Mouse (Mus musculus) mature B cell (primary cell): ENCODE data around the gene Slc6a4.

ENCODE experiments used
- in situ Hi-C: fragments of 300-500 bp; cut with MboI; formaldehyde crosslinking; loops from 2 replicates; pipeline ENCODE4 v1.14.3; 2019

Slc6a4 gene

DNA sequence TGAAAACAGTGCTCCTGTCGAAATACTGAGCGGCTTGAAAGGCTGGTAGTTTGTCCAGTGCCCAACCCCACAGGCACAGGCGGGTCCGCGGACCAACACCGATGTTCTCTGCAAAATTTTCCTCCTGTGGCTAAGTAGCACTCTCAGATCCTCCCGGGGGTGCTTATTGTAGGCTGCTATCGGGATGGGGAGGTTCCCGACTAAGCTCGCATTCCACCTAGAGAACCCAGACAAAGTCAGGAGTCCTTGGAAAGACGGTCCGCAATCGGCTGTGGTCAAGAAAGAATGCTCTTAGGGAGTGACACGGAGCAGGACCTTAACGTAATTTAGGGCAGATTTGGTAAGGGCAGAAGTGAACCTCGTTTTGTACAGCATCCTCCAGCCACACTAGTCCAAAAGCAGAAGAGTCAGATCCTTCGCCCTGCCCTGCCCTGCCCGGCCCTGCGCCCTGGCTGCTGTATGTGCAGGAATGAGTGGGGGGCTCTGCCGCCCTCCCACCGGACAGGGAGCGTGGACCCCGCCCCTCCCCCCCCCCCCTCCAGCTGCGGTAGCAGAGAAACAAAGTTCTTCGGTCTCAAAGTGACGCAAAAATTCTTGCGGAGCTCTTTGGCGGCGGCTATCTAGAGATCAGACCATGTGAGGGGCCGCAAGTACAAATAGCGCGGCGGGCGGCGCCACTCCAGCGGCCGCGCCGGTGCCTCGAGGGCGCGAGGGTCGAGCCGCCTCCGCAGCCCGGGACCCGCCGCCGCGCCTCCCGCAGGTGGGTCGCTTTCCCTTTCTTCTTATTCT is at the start of gene Slc6a4:
Gene Slc6a4 (plus strand): TSS at position 688 of the 789 bp plus-strand sequence.
- in situ Hi-C loops: no loop called here

DNA sequence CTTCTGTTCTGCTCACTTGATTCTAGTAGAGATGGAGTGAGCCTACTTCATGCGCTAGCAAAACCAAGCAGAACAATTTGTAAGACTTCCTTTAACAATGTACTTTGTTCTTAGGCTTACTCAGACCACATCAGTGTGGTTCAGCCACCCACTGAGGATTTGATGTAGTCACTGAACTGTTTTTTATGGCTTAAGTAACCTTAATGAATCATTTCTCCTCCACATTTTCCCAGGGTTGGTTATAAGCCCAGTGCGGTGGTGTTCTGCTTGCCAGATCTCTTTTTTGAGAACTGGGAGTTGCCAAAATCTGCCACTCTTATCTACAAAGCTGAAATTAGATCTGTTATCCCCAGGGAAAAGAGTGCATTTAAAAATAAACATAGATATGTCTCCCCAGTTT is 44.9 kb upstream of the Slc6a4 start:
- in situ Hi-C loops: no loop called here

DNA sequence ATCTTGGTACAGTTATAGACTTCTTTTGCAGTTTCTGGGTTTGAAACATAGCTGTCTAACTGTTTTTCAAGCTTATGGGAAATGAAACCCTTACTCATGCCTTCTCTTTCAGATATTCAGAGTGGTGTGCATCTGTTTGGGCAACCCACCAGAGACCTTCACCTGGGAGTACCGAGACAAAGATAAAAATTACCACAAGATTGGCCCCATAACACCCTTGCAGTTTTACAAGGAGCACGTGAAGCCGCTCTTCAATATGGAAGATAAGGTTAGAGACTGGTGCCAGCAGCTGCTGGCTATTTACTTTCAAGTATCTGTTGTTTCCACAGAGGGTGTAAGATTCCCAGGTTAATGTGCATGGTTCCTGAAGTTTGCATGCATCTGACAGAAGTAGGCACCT is 32.7 kb upstream of the Slc6a4 start:
- in situ Hi-C loops: no loop called here

DNA sequence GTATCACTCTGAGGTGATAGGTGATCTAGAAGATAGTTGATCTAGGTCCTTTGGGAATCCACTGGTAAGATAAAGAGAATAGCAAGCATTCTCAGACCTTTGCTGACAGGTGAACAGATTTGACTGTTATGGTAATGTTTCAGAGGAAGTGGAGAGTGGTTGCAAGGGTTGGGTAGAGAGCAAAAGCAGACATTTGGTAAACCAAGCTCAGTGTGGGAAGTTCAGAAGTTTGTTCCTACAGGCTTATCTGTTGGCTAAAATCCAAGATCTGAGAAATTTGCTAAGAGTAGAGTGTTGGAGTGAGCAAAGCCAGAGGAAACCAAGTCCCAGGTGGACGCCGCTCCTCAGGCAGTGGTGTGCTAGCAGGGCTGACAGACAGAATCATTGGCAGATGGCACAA is 28.1 kb upstream of the Slc6a4 start:
- in situ Hi-C loops: no loop called here

DNA sequence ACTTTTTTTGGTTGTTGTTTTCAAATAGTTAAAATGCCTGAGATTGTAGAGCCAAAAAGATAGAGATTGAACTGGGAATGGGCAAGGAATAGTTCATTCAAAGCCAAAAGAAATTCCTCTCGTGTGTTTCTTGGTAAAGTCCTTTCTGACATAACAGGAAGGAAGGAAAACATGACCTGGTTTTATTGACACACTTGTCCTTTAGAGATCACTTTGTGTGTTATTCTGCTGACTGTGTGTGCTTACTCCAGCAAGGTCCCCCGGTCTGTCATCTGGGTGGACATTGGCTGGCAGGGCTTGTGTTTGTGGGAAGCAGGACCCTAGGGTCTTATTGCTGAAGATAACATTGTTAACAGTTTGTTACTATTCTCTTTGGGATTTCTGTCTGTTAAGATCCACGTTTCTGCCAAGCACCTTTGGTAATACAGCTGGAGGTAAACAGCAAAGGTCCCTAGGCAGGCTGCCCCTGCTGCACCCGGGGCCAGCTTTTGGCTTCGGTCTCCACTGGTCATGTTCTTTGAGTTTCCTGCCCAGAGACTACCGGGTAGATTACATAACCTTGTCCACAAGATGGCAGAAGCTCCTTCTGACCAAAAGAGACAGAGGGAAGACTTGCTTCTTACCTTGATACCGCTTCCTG is 23.6 kb upstream of the Slc6a4 start:
- in situ Hi-C loops: no loop called here

DNA sequence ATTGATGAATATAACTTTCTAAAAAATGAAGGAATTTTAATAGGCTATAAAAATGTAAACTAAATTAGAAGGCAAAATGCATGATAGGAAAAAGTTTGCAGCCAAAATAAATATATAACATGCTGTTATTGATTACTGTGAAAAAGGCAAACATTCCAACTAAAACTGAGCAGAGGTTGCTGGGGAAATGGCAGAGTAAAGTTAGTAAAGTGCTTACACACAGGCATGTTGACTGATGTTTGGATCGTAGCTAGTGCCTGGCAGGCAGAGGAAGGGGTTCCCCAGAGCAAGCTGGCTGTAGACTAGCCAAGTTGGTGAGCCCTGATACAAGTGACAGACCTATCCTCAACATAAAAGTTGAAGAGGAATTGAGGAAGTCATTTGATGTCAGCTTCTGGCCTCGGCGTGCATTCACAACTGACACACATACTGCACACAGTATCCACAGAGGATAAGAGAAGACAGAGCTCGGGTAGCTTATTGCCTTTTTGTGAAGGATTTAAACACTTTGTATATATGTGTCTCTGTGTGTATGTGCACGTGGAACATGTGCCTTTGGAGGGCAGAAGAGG is 16.7 kb upstream of the Slc6a4 start:
- in situ Hi-C loops: no loop called here

DNA sequence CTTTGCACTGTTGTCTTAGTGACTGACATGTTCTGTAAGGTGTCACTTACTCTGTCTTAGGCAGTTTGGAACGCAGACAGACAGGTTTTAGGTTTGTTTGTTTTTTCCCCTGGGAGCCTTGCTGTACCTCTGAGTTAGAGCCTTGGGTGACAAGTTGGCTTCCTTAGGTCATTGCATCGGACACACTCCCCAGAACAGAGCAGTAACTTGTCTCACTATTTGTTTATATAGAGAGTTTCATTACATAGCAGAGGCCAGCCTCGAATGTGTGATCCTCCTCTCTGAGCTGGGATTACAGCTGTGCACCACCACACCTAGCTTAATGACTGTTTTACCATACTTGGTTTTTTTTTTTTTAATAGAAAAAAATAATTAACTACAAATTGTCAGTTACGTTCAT is 16.0 kb upstream of the Slc6a4 start:
- in situ Hi-C loops: no loop called here

DNA sequence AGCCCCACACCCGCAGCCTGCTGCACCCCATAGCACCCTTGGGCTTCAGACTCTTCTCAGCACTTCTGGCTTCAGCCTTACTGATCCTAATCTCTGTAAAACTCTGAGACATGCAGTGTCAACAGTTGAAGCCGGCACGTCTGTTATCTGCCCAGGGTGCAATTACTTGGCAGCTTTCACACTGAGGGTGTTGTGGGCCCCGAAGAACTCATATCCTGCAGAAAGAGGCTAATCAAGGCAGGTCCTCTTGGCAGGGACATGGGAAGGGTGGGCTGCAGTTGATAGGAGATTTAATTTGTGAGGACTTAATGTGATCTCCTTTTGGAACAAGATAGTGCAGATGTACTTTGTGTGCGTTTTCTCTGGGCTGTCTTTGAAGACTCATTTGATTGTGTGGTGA is 14.8 kb upstream of the Slc6a4 start:
- in situ Hi-C loops: no loop called here

DNA sequence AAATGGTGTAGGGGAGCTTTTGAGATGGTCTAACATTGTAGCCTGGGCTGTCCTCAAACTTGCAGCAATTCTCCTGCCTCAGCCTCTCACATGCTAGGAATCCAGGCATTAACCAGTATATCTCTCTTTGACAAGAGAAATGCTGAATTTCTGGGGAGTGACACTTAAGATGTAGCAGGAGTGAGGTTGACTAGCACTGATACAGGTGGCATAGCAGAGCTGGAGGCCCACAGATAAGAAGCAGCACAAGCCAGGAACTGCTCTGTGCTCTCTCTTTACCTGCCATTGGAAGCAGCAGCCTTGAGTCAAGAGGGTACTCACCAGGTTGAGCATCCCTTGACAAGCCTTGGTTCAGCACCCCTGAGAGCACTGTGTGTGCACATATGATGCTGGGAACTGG is 14.2 kb upstream of the Slc6a4 start:
- in situ Hi-C loops: no loop called here

DNA sequence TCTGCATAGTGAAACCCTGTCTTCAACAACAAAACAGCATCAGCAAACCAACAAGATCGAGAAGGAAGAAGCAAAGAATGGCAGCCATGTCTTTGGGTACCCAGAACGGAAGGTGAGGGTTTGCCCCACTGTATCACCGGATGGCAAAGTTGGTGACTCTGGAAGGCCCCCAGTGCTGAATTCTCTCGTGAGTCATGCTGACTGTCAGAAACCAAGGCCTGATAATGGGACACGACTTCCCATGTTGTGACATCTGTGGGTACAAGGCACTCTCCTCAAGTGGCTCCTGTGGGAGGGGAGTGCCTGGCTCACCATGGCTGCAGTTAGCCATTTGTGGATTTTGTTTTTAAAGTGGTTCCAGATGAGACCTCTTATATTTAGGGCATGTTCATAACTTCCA is 7.6 kb upstream of the Slc6a4 start:
- in situ Hi-C loops: no loop called here

DNA sequence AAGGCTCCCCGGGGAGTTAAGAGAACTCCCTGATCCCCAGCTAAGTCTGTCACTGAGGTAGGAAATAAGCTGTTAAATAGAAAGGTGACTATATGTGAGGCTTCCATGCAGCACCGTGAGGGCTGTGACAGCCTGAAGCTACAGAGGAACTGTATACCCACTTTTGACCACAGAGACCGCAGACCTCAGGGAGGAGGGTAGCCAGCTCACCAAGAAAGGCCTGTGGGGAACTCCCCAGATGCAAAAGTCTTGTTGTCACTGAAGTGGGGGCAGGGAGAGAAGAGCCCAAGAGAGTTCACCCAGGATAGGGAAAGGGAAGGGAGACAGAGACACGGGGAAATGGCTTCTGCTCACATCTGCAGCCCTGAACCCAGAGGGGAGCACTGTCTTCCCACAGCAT is 5.5 kb upstream of the Slc6a4 start:
- in situ Hi-C loops: no loop called here

DNA sequence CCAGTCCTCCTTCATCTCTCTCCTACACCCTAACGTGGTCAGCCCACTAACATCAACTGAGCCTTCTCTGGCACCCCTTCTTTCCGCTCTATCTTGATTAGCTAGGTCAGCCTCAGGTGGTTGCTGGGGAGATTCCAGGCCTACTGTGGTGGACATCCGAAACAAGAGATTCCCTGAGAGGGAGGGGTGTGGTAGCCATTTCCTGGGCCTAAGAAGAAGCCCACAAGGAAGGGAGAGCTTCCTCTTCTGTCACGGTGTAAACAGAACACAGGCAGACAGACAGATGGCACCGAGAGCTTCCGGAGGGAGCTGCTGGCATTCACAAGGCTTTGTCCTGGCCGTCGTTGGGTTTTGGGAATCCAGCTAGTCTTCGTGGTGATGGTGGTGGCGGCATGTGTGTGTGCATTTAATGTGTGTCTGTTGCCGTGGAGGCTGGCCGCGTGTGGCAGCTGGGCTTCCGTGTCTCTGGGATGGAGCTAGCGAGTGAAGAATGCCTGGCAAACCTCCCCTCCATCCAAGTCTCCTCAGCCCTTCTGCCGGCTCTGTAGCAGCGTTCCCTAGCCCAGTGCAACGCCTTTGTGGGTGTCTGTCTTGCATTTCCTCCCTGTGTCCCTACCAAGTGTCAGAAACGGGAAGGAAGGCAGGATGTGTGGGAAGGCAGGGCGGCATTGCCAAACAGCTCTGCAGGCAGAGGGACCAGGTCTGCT is 2.3 kb upstream of the Slc6a4 start:
- in situ Hi-C loops: no loop called here

DNA sequence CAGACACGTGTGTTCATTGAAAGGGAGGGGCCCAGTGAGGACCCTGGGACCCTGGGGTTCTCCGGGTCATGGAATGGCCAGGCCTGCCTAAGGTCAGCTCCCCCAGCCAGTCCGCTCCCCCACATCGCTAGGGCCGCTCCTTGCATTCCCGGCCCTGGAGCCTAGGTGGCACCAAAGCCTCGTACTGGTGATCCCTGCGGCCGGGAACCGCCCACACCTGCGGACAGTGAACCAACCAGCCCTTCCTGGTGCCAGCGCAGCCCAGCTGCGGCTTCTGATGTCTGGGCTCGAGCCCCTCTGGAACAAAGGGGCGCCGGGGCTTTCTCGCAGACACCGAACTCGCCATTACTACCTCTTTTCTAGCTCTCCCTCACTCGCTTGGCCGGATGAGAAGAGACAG is 1.1 kb upstream of the Slc6a4 start:
- in situ Hi-C loops: no loop called here

DNA sequence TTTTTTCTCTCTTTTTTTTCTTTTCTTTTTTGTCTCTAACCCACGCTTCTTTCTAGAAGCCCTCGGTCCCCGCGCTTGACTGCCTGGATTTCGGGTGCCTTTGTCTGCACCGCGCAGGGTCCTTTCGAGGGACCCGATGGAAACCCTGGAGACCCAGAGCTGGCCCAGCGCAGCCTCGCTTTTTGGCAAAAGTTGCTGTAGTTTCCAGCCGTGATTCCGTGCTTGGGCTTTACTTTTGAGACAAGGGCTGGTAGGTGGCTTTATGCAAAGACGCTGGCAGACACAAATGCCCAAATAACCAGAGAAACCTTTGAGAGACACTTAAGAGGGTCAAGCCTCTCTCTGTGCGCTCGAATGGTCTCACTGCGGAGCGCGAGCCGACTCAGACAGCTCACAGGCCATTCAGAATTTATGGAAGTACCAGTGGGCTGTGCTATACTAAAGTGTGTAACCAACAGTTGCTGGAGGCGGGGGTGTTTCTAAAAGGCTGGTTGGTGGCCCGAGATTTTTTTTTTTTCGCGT is 363 bp downstream of the Slc6a4 start:
- in situ Hi-C loops: no loop called here

DNA sequence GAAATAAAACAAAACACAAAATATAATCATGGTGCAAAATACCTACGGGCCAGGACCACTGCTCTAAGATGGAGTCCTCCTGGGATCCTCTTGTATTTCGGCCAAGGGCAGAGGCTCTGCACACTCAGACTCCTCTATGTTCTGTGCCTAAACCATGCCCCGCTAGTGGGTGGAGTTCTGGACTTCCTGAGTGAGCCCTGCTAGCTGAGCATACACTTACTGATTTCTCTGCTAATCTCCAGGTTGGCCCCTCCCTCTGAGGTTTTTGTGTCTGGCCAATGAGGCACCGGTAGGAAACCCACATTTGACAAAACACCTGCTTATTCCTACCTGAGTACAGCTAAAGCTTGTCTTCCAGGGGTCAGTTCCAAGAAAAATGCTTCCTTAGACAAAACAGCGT is 2.3 kb downstream of the Slc6a4 start:
- in situ Hi-C loops: no loop called here

DNA sequence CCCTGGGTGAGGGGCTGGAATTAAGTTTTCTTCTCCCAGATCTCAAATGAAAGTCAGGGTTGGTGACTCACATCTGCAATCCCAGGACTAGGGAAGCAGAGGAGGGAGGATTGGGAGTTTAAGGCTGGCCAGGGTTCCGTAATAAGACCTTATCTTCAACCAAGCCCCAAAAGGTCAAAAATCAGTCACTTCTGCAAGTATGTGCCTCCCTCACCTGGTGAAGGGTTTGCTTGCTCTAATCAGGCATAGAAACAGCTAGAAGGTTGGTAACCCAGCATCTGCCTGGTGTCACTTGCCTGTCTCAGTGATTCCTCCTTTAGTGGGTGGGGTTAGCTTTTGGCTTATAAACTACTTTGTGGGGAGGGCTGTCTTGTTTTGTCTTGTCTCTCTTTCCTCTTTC is 4.0 kb downstream of the Slc6a4 start:
- in situ Hi-C loops: no loop called here

DNA sequence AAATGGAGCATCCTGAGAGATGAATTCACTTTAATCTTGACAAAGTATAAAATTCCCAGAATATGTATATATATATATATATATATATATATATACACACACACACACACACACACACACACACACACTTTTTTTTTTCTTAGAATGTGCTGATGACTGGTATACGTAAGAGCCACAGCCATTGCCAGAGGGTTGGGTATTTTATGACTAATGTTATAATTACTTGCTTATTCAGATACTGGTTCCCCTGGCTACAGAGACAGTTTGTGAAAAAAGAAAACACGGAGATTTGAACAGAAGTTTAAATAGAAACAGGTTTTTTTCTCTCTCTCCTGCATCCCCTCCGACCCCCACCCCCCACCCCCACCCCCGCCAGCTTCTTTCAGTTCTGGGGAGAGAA is 7.5 kb downstream of the Slc6a4 start:
- in situ Hi-C loops: no loop called here

DNA sequence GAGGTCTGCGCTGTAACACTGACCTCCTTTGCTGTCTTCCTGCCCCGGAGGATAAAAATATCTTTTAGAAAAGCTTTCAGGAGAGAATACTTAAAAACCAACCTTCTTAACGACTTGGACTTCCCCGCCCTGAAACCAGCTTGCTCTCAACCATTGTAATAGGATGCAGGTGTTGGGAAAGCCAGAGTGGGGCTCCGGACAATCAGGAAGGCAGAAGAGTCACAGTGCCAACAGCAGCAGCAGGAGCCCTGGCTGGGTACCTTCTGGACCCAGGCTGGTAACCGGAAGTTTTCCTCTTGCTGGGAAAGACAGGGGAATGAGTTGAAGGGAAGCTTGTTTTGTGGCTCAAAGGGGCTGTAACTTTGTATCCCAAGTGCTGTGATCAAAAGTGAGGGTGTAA is 8.2 kb downstream of the Slc6a4 start:
- in situ Hi-C loops: no loop called here

DNA sequence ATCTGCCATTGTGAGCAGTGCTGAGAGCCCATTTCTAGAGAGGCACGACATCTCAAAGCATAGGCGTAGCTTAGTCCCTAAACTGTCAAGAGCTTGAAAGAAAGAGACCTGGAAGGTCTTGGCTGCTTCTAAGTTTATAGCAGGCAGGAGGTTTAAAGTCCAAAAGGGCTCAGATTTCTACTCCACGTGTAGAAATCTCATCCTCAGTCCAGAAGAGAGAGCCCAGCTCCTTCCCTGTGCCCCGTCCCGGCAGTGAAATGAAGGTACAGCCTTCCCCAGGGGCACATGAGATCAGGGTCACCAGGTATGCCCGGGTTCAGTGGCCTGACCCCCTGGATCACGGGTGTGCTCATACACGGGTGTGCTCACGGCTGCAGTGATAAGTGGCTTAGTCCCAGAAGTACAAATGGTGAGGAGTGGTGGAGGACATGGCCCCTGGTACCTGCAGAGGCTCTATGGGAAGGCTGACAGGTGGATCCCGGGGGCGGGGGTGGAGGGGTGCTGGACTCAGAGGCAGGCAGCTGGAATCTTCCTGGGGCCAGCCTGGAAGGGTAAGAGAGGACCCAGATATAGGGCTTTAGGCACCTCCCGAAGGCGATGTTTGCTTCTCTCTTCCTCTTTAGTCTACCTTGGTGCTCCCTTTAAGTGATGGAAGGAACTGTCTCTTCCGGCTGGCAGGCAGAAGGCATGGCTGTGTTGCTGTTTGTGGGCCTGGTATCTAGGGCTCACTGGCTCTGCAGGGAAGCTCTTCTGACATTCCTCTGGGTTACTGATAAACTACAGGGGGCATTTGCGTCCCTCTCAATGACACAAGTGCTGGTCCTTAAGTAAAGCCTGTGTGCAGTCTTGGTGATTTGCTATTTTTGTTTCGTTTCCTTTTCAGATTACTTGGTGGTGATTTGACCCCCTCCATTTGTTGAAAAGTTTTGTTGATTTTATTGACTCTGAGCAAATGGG is 10.9 kb downstream of the Slc6a4 start:
- in situ Hi-C loops: no loop called here

DNA sequence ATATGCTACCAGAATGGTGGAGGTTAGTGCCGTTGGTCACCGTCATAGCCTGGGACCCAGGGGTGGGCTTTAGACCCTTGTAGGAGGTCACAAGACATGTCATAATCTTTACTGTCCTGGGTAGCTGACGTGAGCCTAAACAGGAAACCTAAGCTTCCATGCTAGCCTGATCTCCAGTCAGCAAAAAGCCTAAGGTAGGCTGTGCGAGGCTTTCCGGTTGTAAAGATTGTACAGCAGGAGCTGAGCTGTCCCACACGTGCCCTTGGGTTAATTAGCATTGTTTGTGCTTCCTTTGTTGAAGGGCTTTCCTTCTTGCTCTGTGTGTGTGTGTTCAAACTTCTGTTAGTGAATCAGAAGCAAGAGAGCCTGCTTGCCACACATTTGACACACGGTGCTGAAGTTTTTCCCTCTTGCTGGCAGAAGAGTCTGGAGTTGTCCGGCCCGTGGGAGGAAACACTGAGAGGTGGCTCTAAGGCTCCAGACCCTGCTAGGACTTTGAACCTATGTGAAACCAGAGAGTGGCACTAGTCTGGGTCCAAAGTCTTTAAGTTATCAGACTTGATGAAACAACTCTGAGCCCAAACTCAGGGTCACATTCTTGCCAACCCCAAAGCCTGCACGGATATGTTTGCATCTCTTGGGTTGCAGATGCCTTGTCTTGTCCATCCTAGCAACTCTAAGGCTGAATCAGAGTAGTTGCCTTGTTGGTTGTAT is 12.5 kb downstream of the Slc6a4 start:
- in situ Hi-C loops: no loop called here

DNA sequence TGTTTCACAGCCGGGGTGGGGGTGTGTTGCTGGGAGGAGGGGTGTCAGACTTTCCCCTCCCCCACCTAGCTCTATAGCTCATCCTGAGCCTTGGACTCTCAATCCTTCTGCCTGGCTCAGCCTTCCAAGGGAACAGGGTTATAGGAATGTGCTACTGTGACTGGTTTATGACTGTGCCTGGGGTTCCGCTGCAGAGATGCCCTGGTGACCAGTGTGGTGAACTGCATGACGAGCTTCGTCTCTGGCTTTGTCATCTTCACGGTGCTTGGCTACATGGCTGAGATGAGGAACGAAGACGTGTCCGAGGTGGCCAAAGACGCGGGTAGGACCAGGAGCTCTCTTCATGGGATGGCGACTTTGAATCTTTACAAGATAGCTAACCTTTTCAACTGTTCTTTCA is 19.6 kb downstream of the Slc6a4 start:
- in situ Hi-C loops: no loop called here
